Mouse (Mus musculus): ENCODE data around the gene Dhx16. TPM values are rescaled to one million over a fixed set of nuclear protein-coding genes. Genes with fewer than 3 reads are reported as not detected.

Dhx16 gene
- total RNA-seq, 1 experiment from 2014 or later = 67.7 TPM

DNA sequence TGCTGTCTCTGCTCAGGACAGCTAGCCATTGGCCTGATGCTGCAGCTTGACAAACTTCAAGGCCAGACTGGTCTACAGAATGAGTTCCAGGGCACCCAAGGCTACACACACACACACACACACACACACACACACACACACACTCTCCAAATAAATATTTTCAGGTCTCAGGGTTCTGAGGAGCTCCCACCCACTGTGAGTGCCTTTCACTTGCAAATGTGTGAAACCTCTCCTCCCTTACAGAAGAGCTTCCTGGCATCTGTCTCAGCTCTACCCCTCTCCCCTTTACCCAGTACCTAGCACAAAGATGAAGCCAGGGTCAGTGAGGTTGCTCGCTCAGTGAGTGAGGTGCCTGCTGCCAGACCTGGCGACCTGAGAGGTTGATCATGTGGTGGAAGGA, 59.5 kb downstream of the Dhx16 start:
- ATAC-seq (replicated peaks; ENCODE audit: insufficient number of reproducible peaks, low FRiP score, low TSS enrichment, poor library complexity, severe bottlenecking) = no peak

DNA sequence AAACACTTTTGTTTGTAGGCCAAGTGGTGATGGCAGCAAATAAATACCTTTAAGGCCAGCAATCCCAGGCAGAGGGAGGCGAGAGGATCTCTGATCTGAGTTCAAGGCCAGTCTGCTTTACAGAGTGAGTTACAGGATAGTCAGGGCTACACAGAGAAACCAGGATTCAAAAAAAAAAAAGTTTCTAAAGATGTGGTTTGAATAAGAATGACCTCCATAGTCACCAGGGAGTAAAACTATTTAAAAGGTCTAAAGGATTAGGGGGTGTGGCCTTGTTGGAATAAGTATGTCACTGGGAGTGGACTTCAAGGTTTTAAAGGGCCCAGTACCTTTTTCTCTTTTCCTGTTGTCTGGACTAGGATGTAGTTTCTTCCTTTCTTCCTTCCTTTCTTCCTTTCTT, 60.3 kb downstream of the Dhx16 start:
- ATAC-seq (replicated peaks; ENCODE audit: insufficient number of reproducible peaks, low FRiP score, low TSS enrichment, poor library complexity, severe bottlenecking) = no peak

Other genes with a start within 250 kb of the Dhx16 start
- gene Mucl3, start 236.1 kb upstream of the Dhx16 start, total RNA-seq (2017) = not detected in 3 replicates
- gene Vars2, start 212.2 kb upstream of the Dhx16 start, total RNA-seq (2017) = 7.4 to 13.8 TPM (median 11.3 TPM) in 3 replicates
- 10.9 to 22.5 TPM (median 13.5 TPM) in 3 replicates for gene Gtf2h4, start 206.1 kb upstream of the Dhx16 start, total RNA-seq (2017)
- 0.67 to 1.2 TPM in 2 of 3 replicates, not detected in the other for gene Ddr1, start 175.2 kb upstream of the Dhx16 start, total RNA-seq (2017)
- gene Ier3, start 58.1 kb upstream of the Dhx16 start, total RNA-seq (2017) = 17.2 to 77.7 TPM (median 52.8 TPM) in 3 replicates
- 70.0 to 84.2 TPM (median 77.9 TPM) in 3 replicates for gene Flot1, start 56.6 kb upstream of the Dhx16 start, total RNA-seq (2017)
- 138 to 179 TPM (median 139 TPM) in 3 replicates for gene Tubb5, start 41.5 kb upstream of the Dhx16 start, total RNA-seq (2017)
- 10.9 to 26.0 TPM (median 11.1 TPM) in 3 replicates for gene Mdc1, start 38.3 kb upstream of the Dhx16 start, total RNA-seq (2017)
- gene Nrm, start 18.5 kb upstream of the Dhx16 start, total RNA-seq (2017) = 18.1 to 25.9 TPM (median 25.6 TPM) in 3 replicates
- gene Ppp1r18, start 14.2 kb upstream of the Dhx16 start, total RNA-seq (2017) = 65.6 to 113 TPM (median 72.3 TPM) in 3 replicates
- gene 2310061I04Rik, start 17.6 kb downstream of the Dhx16 start, total RNA-seq (2017) = 1.8 to 10.4 TPM (median 5.7 TPM) in 3 replicates
- 13.9 to 18.7 TPM (median 14.2 TPM) in 3 replicates for gene Atat1, start 30.3 kb downstream of the Dhx16 start, total RNA-seq (2017)
- 26.6 to 31.6 TPM (median 29.0 TPM) in 3 replicates for gene Mrps18b, start 36.6 kb downstream of the Dhx16 start, total RNA-seq (2017)
- gene Ppp1r10, start 36.6 kb downstream of the Dhx16 start, total RNA-seq (2017) = 103 to 230 TPM (median 106 TPM) in 3 replicates
- 177 to 254 TPM (median 221 TPM) in 3 replicates for gene Abcf1, start 89.9 kb downstream of the Dhx16 start, total RNA-seq (2017)
- gene Gnl1, start 100.0 kb downstream of the Dhx16 start, total RNA-seq (2017) = 23.0 to 44.8 TPM (median 31.8 TPM) in 3 replicates
- 14.8 to 25.6 TPM (median 22.1 TPM) in 3 replicates for gene Prr3, start 100.4 kb downstream of the Dhx16 start, total RNA-seq (2017)
- 59.4 to 98.9 TPM (median 63.8 TPM) in 3 replicates for gene H2-T24, start 140.7 kb downstream of the Dhx16 start, total RNA-seq (2017)
- gene H2-T23, start 153.0 kb downstream of the Dhx16 start, total RNA-seq (2017) = 372 to 405 TPM (median 385 TPM) in 3 replicates
- gene H2-T22, start 162.9 kb downstream of the Dhx16 start, total RNA-seq (2017) = 122 to 131 TPM (median 124 TPM) in 3 replicates
- 0.49 to 1.0 TPM in 2 of 3 replicates, not detected in the other for gene Gm6034, start 163.1 kb downstream of the Dhx16 start, total RNA-seq (2017)
- 0.64 TPM in 1 of 3 replicates, not detected in the others for gene Gm11127, start 178.6 kb downstream of the Dhx16 start, total RNA-seq (2017)
- 1.4 to 2.5 TPM in 2 of 3 replicates, not detected in the other for gene Gm19684, start 241.9 kb downstream of the Dhx16 start, total RNA-seq (2017)
- gene Gm7030, start 249.6 kb downstream of the Dhx16 start, total RNA-seq (2017) = not detected in 3 replicates